Mouse (Mus musculus): ENCODE measurements at regions not wholly inside any gene's neighbourhood (a gene's known extent, or its start where the extent isn't known, plus 50 kb on each side); places are given as distances from the start of the nearest gene placed in this dataset.

- no peaks in the 10 kb centered on the region for H3K36me3 ChIP-seq
- no peak overlapping the region for H3K27ac ChIP-seq
- no peaks in the 10 kb centered on the region for H3K4me1 ChIP-seq (replicated peaks)
- no peak overlapping the region for H3K4me3 ChIP-seq (replicated peaks)
- DNase-seq (no peak), ATAC-seq (ENCODE audit: low read depth) (no peak)
- no peaks in the 10 kb centered on the region for H3K27me3 ChIP-seq
- WGBS (ENCODE audit: insufficient replicate concordance), result 70% methylated on average over 1 of the region's 1 CpGs
- H3K9me3 ChIP-seq (replicated peaks), result no peaks in the 10 kb centered on the region
- no peak overlapping the region for H3K9ac ChIP-seq
- H3K4me2 ChIP-seq, result no peak overlapping the region
Measured at GRCm38 (mm10) chr8:39833251-39833650, 841.6 kb upstream of the Adam24 start.

GRCm38 (mm10) chr8:39846854-39847253, 828.0 kb upstream of the Adam24 start:
- Histone ChIP-seq H3K9me3 (replicated peaks) (no peaks in the 10 kb centered on the region), H3K27me3 (no peaks in the 10 kb centered on the region), H3K4me2 (no peak overlapping the region), H3K36me3 (no peaks in the 10 kb centered on the region), H3K9ac (no peak overlapping the region), H3K27ac (no peak overlapping the region), H3K4me1 (replicated peaks) (no peaks in the 10 kb centered on the region), H3K4me3 (replicated peaks) (no peak overlapping the region)
- WGBS (ENCODE audit: insufficient replicate concordance), result 59% methylated on average over 2 of the region's 2 CpGs
- ATAC-seq (ENCODE audit: low read depth), result no peak
- no peak for DNase-seq

- no peak for DNase-seq
- no peaks in the 10 kb centered on the region for H3K36me3 ChIP-seq
- no peak overlapping the region for H3K27ac ChIP-seq
- H3K9me3 ChIP-seq (replicated peaks), result no peaks in the 10 kb centered on the region
- ATAC-seq (ENCODE audit: low read depth), result no peak
- no peaks in the 10 kb centered on the region for H3K4me1 ChIP-seq (replicated peaks)
- no peaks in the 10 kb centered on the region for H3K27me3 ChIP-seq
- no peak overlapping the region for H3K4me2 ChIP-seq
- H3K4me3 ChIP-seq (replicated peaks), result no peak overlapping the region
- no peak overlapping the region for H3K9ac ChIP-seq
- WGBS (ENCODE audit: insufficient replicate concordance), result 66% methylated on average over 2 of the region's 2 CpGs
Measured at GRCm38 (mm10) chr8:39862544-39862943, 812.3 kb upstream of the Adam24 start.

GRCm38 (mm10) chr8:39902251-39902650, 772.6 kb upstream of the Adam24 start:
- DNase-seq, result no peak
- no peak overlapping the region for H3K4me2 ChIP-seq
- no peaks in the 10 kb centered on the region for H3K9me3 ChIP-seq (replicated peaks)
- H3K27ac ChIP-seq, result no peak overlapping the region
- H3K4me3 ChIP-seq (replicated peaks), result no peak overlapping the region
- H3K36me3 ChIP-seq, result no peaks in the 10 kb centered on the region
- no peaks in the 10 kb centered on the region for H3K27me3 ChIP-seq
- no peak for ATAC-seq (ENCODE audit: low read depth)
- H3K9ac ChIP-seq, result no peak overlapping the region
- H3K4me1 ChIP-seq (replicated peaks), result no peaks in the 10 kb centered on the region
- WGBS (ENCODE audit: insufficient replicate concordance), result 39% methylated on average over 1 of the region's 1 CpGs

- DNase-seq (no peak), ATAC-seq (ENCODE audit: low read depth) (no peak)
- Histone ChIP-seq H3K27ac (no peak overlapping the region), H3K4me3 (replicated peaks) (no peak overlapping the region), H3K9me3 (replicated peaks) (no peaks in the 10 kb centered on the region), H3K4me2 (no peak overlapping the region), H3K9ac (no peak overlapping the region), H3K36me3 (no peaks in the 10 kb centered on the region), H3K27me3 (no peaks in the 10 kb centered on the region), H3K4me1 (replicated peaks) (no peaks in the 10 kb centered on the region)
- 29% methylated on average over 2 of the region's 2 CpGs for WGBS (ENCODE audit: insufficient replicate concordance)
Measured at GRCm38 (mm10) chr8:39912926-39913325, 762.0 kb upstream of the Adam24 start.

GRCm38 (mm10) chr8:39921336-39921735, 753.5 kb upstream of the Adam24 start:
- no peaks in the 10 kb centered on the region for H3K27me3 ChIP-seq
- DNase-seq (no peak), ATAC-seq (ENCODE audit: low read depth) (no peak)
- H3K4me1 ChIP-seq (replicated peaks), result no peaks in the 10 kb centered on the region
- no peak overlapping the region for H3K4me2 ChIP-seq
- 45% methylated on average over 2 of the region's 2 CpGs for WGBS (ENCODE audit: insufficient replicate concordance)
- H3K9ac ChIP-seq, result no peak overlapping the region
- no peaks in the 10 kb centered on the region for H3K36me3 ChIP-seq
- no peak overlapping the region for H3K27ac ChIP-seq
- H3K4me3 ChIP-seq (replicated peaks), result no peak overlapping the region
- no peaks in the 10 kb centered on the region for H3K9me3 ChIP-seq (replicated peaks)

- no peak for ATAC-seq (ENCODE audit: low read depth)
- Histone ChIP-seq H3K4me3 (replicated peaks) (no peak overlapping the region), H3K36me3 (no peaks in the 10 kb centered on the region), H3K4me1 (replicated peaks) (no peaks in the 10 kb centered on the region), H3K9ac (no peak overlapping the region), H3K27me3 (no peaks in the 10 kb centered on the region), H3K27ac (no peak overlapping the region), H3K4me2 (no peak overlapping the region), H3K9me3 (replicated peaks) (no peaks in the 10 kb centered on the region)
- 43% methylated on average over 2 of the region's 2 CpGs for WGBS (ENCODE audit: insufficient replicate concordance)
- no peak for DNase-seq
Measured at GRCm38 (mm10) chr8:39923741-39924140, 751.1 kb upstream of the Adam24 start.

GRCm38 (mm10) chr8:39950178-39950896, 724.5 kb upstream of the Adam24 start:
- 51% methylated on average over 6 of the region's 6 CpGs for WGBS (ENCODE audit: insufficient replicate concordance)
- ATAC-seq (ENCODE audit: low read depth), result no peak
- no peak overlapping the region for H3K9ac ChIP-seq

GRCm38 (mm10) chr8:39954497-39954896, 720.4 kb upstream of the Adam24 start:
- H3K4me2 ChIP-seq, result no peak overlapping the region
- ATAC-seq (ENCODE audit: low read depth) (no peak), DNase-seq (no peak)
- no peak overlapping the region for H3K4me3 ChIP-seq (replicated peaks)
- H3K4me1 ChIP-seq (replicated peaks), result no peaks in the 10 kb centered on the region
- WGBS (ENCODE audit: insufficient replicate concordance), result 51% methylated on average over 5 of the region's 5 CpGs
- H3K36me3 ChIP-seq, result no peaks in the 10 kb centered on the region
- no peaks in the 10 kb centered on the region for H3K27me3 ChIP-seq
- H3K27ac ChIP-seq, result no peak overlapping the region
- H3K9me3 ChIP-seq (replicated peaks), result no peaks in the 10 kb centered on the region
- H3K9ac ChIP-seq, result no peak overlapping the region

More at GRCm38 (mm10) chr8:39950178-39950896, 724.5 kb upstream of the Adam24 start:
- no peak overlapping the region for H3K27ac ChIP-seq
- H3K4me2 ChIP-seq, result no peak overlapping the region
- no peaks in the 10 kb centered on the region for H3K36me3 ChIP-seq
- H3K4me3 ChIP-seq (replicated peaks), result no peak overlapping the region
- H3K4me1 ChIP-seq (replicated peaks), result no peaks in the 10 kb centered on the region
- no peak for DNase-seq
- H3K27me3 ChIP-seq, result no peaks in the 10 kb centered on the region
- no peaks in the 10 kb centered on the region for H3K9me3 ChIP-seq (replicated peaks)

GRCm38 (mm10) chr8:39954924-39955323, 720.0 kb upstream of the Adam24 start:
- no peak overlapping the region for H3K9ac ChIP-seq
- 27% methylated on average over 4 of the region's 4 CpGs for WGBS (ENCODE audit: insufficient replicate concordance)
- H3K36me3 ChIP-seq, result no peaks in the 10 kb centered on the region
- no peaks in the 10 kb centered on the region for H3K9me3 ChIP-seq (replicated peaks)
- ATAC-seq (ENCODE audit: low read depth) (no peak), DNase-seq (no peak)
- no peak overlapping the region for H3K4me2 ChIP-seq
- no peaks in the 10 kb centered on the region for H3K4me1 ChIP-seq (replicated peaks)
- no peaks in the 10 kb centered on the region for H3K27me3 ChIP-seq
- H3K27ac ChIP-seq, result no peak overlapping the region
- H3K4me3 ChIP-seq (replicated peaks), result no peak overlapping the region

- ATAC-seq (ENCODE audit: low read depth), result no peak
- no peaks in the 10 kb centered on the region for H3K27me3 ChIP-seq
- 73% methylated on average over 1 of the region's 1 CpGs for WGBS (ENCODE audit: insufficient replicate concordance)
- H3K9me3 ChIP-seq (replicated peaks), result no peaks in the 10 kb centered on the region
- no peak for DNase-seq
- no peak overlapping the region for H3K27ac ChIP-seq
- no peak overlapping the region for H3K4me3 ChIP-seq (replicated peaks)
- no peak overlapping the region for H3K9ac ChIP-seq
- no peak overlapping the region for H3K4me2 ChIP-seq
- H3K36me3 ChIP-seq, result no peaks in the 10 kb centered on the region
- H3K4me1 ChIP-seq (replicated peaks), result no peaks in the 10 kb centered on the region
Measured at GRCm38 (mm10) chr8:40005207-40005837, 669.6 kb upstream of the Adam24 start.

All from liver, embryonic 13.5 days (tissue).